Mouse (Mus musculus) left cerebral cortex, adult 18-20 months (tissue): Measurements from ENCODE around the gene Gm6020. TPM values are rescaled to one million over a fixed set of nuclear protein-coding genes. Genes with fewer than 3 reads are reported as not detected.
A peak's percentile ranks its signal among the peaks of the same experiment; 100 is the strongest.
"Not testable (repeated sequence)": the region's sequence is repeated elsewhere in the genome, so short reads cannot be mapped to it uniquely, and the experiment has no call there.

Experiments
- DNase-seq, 2 experiments: peaks; one replicate each; pipeline ENCODE4 v3.0.0; 2021 to 2022; ENCODE audit warnings: low spot score in 2 of 2, mixed read lengths in 1 of 2
- long read RNA-seq, 2 experiments: library from polyadenylated mRNA; stranded (forward); transcript quantifications; one replicate each; pipeline ENCODE4 v2.0.0; 2021
- total RNA-seq, 2 experiments: library from RNA; stranded (reverse); gene quantifications; 2 replicates each; pipeline ENCODE4 v1.2.3; 2021

Gene Gm6020
- total RNA-seq, result not detected
- long read RNA-seq, experiment 1, result 0 reads
- long read RNA-seq, experiment 2, result 0 reads

DNA sequence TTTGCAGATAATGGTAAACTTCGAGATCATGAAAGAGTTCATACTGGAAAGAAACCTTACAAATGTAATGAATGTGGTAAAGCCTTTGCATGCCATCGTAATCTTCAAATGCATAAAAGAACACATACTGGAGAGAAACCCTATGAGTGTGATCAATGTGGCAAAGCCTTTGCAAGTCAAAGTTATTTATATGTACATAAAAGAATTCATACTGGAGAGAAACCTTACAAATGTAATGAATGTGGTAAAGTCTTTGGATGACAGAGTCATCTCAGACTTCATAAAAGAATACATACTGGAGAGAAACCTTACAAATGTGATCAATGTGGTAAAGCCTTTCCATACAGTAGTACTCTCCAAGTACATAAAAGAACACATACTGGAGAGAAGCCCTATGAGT, at the start of gene Gm6020:
Gm6020 (plus strand) TSS at position 301 of the 400 bp plus-strand sequence.
- not testable (repeated sequence) for DNase-seq

DNA sequence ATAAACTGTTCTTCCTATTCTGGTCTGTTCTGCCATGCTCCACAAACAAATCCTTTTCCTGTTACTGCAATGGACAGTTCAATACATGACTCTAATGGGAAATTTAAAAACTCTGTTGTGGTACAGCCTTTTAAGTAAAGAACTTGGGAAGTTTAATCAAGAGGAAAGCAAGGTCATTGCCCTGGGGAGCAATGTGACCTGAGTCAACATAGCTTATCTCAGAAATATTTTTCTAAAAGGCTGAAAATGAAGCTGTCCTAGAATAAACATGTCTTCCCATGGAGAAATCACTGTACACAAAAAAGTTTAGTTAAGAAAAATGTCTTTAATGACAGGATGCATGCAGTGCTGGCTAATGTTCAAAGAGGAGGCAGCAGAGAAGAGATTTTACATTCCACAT, 45.0 kb upstream of the Gm6020 start:
- no peak for DNase-seq

DNA sequence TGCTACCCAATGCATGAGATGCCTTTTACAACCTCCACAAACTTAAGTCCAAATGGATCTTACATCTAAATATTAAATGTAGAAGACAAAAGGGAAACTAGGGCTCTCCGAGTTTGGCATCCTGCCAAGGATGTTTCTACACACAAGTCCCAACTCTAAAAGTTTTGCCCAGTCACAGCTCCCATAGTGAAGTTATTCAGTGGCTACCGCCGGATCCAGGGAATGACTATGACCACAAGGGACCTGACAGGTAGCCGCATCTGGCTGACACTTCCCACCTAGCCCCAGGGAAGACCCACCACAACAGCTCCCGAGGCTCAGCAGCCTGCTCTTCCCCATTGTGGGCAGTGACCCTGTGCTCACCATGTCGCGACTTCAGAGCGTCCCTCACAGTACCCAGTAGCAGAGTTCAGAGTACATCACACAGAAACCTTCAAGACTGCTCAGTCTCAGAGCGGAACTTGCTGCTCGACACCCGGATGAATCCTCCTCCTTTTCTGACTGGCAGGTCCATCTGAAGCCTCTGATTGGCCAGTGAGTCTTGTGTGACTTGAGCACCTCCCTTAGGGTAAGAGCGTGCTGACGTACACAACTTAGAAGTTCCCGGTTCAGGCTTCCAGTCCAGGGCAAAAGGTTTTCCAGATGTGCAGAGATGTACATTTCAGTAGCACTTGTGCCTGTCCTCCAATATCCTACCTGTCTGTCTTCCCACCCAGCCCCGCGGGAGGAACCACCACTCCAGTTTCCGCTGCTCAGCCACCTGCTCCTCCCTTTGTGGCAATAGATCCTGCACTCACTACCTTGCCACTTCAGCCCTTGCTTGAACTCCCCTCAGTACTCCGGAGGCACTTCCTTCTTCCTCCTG, 43.1 kb upstream of the Gm6020 start, which contains the start of gene Zfp950:
Zfp950 (minus strand) TSS at position 499 of the 865 bp plus-strand sequence.
- DNase-seq, result peak; percentile 79 to 82

DNA sequence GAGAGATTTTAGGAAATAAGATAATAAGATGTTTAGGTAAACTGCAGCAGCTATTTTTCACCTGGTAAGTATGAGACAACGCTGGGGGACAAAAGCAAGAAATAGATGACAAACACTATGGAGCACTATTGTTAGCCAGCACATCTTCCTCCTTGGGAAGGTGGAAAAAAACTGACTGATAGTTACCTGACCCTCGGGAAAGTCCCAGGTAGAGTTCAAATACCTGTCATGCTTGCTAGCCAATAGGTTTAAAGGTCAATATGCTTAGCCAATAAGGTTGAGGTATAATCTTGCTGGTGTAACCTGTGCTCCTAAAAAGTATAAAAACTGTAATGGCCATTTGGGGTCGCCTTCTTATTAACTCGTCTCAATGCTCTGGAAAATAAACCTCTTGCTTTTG, 42.4 kb upstream of the Gm6020 start:
- no peak for DNase-seq

DNA sequence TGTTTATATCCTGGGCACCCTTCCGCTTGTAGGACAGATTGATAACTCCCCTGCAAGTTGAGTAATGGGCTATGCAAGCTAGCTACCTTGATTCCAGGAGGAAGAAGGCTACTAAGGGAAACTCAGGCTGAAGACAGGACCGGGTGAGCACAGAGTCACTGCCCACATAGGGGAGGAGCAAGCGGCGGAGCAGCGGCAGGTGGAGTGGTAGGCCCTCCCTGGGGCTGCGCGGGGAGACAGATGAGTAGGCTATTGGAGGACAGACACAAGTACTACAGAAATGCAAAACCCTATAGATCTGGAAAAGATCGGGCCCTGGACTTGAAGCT, 32.4 kb upstream of the Gm6020 start:
- peak in 1 of 2 experiments; percentile 3 for DNase-seq

DNA sequence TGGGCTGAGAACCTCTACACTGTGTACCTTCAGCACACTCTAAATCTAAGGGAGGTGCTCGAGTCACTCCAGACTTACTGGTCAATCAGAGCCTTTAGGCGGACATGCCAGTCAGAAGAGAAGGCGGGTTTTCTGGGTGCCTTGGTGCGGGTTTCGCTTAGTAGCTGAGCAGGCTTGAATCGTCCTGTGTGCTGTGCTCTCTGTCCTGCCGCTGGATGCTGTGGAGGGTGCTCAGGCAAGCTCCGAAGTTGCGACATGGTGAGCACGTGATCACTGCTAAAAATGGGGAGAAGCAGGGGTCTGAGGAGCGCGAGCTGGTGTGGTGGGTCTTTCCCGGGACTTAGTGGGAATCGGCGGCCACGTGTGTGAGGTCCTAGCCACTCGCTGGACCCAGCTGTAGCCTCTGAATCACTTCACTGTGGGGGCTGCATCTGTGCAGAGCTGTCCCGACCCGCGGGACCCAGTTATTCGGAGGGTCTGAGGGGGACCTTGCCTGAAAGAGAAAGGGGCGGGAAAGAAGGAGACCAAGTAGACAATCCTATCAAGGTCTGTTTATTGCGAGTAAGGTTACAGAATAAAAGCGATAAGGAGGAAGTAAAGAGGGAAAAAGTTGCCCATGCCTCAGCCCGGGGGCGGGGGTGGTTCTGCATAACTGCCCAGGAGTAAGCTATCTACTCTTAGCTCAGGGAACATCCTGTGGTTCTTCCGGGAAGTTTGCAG, 31.8 kb upstream of the Gm6020 start:
- no peak for DNase-seq

DNA sequence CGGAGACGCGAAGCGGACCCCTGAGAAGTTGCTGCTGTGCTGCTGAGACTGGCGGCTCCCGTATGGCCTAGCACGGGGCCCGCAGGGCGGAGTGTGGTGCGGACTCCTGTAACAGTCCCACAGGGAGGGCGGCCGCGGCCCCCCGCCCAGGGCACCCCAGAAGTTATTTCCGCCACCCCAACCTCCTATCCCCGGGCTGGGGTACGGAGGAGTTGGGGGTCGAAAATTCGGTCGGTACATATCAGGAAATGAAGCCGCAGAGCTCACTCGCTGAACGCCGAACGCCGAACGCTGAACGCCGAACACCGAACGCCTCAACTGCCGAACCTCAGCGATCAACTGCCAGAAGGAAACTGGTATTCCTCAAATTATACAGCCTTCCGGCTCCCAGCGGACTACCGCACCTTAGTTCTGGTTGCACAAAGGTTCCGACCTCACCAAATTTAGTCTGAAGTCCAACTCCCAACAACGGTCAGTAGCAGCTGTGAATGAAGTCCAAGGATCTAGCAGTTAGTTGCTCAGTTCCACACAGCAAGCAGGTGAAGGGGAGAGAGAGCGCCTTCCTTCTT, 7.8 kb upstream of the Gm6020 start, which contains the start of gene Gm7102:
Gm7102 (minus strand) TSS at position 554 of the 569 bp plus-strand sequence.
- no peak for DNase-seq

DNA sequence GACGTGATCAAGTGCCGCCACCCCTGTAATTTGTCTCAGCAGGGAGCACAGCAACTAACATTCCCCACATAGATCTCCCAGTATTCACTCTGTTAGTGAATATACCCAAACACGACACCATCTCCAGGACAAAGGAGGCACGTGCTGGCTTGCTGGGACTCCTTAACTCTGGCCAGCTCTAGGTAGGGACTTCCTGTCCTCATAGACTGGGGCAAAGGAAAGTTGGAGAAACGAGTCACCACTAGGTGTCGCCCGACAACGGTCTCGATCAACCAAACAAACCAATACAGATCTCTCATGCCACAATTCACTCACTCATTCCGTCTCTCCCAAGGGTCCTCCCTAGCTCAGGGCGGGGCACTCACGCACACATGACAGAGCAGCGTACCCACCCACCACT, 15.6 kb downstream of the Gm6020 start:
- peak; percentile 85 to 86 for DNase-seq

DNA sequence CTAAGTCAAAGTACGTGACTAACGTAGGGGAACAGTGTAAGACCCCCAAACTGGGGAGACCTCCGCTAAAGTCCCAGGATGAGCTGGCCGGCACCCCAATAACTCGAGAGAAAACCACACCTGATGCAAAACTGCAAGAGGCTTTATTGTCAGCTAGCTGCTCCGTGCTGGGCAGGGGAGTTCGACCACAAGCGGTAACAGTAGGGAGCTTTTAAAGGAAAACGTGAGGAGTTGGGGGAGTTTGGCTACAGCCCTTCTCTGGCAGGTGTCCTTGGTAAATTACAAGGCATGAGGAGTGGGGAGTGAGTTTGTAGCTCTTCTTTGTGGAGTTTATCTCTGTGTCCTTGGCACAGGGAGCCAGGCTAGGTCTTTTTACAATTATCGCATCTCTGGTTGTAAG, 16.1 kb downstream of the Gm6020 start:
- peak; percentile 7 to 24 for DNase-seq

DNA sequence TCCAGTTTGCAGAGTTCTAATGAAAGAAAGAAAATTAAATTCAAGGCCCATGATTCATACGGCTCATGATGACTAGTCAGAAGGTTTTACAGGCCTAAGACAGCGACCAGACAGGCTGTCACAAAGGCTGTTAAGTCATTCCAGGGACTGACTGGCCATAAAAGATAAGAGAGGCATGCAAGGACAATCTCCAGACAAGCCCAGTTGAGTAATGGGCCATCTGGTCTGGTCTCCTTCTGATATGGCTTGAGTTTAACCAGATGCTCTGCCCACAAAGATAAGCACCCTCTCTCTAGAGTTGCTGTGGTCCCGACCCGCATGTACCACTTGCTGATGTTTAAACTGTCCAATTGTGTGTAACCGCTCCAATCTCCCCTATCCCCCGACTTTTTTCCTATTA, 23.8 kb downstream of the Gm6020 start:
- DNase-seq, result not testable (repeated sequence)

DNA sequence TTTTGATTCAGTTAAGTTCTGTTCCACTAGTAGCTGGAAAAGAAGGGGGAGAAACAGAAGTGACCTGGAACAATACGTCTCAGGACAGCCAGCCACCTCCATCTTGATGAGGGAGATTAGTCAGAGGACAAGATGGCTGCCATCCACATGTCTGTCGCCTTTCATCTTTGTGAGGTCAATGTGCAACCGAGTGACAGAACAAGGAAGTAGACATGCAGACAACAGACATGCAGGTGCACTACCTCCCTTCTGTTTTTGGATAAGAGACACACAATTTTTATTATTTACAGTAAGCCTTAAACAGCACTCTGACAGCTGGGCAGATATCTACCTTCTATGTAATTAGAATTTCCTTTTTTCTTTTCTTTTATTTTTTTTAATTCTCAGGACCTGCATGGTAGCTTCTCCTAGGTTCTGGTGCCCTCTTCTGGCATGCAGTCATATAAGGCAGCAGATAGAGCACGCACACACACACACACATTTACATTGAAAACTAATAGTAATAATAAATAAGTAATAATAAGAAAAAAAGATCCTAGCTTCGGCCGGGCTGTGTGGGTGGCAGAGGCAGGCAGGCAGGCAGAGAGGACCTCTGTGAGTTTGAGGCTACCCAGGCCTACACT, 40.1 kb downstream of the Gm6020 start:
- no peak for DNase-seq

DNA sequence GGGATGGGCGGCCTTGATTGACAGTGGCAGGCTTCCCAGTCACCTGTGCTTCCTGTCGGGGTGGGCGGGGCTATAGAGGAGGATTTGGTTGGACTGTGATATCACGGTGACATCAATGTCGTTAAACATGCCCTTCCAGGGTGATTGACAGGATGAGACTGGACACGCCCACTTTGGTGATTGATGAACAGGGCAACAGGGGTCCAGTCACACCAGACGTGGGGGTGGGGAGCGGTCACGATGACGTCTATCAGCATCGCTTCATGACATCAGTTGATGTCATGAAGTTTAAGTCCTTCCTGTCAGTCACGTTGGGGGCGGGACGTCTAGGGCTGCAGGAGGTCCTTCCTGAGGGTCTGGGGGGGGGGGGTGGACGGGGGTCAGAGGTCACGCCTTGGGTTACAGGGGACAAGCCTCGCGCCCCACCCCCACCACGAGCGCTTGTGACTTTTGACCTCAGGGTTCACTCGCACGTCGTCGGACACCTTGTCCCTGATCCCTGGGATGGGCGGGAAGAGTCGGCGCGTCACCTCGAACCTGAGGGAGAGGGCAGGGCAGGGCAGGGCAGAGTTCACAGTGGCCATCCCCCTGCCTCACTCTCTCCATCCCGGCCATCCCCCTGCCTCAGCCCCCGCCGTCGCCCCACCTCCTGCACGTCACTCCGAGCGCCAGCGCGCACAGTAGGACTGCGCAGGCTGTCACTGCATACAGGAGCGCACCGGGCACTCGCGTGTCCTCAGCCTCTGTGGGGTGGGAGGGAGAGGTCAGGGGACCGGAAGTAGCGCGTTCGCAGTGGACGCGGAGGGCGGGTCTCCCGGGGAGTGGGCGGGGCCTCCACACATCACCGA, 41.2 kb downstream of the Gm6020 start:
- DNase-seq, result no peak

DNA sequence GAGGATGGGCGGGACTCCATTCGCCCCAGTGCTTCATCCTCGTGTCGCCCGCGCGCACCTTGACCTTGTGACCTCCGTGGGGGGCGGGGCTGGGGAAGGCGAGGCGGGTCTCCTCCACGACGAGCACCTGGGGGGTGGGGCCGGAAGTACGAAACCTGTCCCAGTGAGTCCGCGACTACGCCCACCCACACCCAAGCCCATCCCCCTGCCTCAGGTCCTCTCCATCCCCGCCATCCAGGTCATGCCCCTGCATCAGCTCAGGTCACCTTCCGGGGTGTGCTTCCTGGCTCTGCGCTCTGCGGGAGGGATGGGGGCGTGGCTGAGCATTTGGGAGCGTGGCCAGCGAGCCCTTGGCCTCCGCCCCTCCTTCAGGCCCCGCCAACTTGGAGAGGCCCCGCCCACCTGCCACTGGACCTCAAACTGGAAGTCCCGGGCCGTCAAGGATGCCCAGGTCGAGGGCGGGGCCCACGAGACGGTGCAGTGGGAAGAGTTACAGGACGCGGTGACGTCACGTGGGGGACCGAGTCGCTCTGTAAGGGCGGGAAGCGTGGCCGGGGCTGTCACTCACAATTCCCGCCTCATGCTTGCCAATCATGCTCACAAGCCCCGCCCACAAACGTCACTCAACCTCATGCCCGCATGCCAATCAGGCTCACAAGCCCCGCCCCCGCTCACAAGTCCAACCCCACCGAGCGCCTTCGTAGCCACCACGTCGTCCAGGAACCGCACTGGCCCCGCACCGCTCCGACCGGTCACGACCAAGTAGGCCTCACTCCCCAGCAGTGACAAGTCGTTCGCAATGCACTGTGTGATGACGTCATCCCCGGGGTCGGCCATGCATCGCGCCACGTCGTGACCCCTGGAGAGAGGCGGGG, 42.1 kb downstream of the Gm6020 start:
- peak in 1 of 2 experiments; percentile 83 for DNase-seq

DNA sequence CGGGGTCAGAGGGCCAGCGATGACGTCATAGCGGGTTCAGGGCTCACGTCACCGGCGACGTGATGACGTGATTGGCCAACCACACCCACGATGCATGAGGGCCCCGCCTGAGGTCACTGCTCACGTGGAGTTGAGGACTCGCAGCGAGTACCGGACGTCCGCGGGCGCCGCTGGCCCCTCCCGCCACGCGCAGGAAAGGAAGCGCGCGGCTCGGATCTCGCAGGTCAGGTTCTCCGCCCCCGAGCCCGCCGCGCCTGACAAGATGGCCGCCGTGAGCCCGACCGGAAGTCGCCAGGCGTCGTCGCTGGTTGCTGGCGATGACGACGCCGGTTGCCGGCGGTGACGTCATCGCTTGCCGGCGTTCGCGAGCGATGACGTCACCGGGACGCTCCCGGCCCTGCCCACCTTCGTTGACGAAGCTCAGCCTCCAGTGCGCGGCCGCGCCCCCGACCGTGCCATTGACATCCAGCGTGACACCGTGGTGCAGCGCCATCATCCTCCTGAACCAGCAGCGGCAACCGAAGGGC, 42.8 kb downstream of the Gm6020 start:
- peak; percentile 69 to 81 for DNase-seq

DNA sequence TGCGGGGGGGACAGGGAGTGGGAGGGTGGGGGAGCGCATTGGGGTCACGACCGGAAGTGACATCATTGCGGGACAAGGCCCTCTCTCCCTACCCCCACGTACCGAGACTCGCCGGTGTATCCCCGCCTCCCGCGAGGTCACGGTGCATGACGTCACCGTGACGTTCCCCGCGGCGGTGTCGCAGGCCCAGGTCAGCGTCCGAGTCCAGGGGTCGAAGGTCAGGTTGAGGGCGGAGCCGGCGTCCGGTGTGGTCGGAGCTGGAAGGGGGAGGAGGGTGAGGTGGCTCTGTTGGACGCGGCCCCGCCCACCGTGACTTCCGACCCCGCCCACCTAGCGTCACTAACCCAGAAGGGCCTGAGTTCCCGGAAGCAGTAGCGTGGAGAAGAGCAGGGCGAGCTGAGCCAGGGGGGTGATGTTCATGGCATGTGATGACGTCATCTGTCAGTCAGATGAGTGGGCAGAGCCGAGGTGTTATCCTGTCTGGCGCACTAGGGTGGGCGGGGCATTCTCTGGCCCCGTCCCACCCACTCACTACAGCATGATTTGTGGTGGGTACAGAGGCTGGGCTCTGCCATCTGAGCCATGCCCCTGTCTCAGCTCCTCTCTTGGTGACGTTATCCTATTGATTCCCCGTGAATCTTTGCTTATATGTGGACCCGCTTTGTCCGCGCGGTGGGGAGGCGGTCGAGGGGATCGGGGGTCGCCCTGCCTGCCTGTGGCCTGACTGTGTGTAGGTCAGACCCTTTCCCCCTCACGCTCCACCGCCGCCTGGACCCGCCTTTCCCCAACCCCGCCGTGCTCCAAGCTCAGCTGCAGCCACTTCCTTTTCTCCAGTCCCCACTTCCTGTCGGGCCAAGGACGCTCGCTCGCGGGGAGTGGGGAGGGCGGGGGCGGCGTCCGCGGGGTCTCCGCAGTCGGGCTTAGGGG, 43.5 kb downstream of the Gm6020 start:
- peak; percentile 77 to 85 for DNase-seq

DNA sequence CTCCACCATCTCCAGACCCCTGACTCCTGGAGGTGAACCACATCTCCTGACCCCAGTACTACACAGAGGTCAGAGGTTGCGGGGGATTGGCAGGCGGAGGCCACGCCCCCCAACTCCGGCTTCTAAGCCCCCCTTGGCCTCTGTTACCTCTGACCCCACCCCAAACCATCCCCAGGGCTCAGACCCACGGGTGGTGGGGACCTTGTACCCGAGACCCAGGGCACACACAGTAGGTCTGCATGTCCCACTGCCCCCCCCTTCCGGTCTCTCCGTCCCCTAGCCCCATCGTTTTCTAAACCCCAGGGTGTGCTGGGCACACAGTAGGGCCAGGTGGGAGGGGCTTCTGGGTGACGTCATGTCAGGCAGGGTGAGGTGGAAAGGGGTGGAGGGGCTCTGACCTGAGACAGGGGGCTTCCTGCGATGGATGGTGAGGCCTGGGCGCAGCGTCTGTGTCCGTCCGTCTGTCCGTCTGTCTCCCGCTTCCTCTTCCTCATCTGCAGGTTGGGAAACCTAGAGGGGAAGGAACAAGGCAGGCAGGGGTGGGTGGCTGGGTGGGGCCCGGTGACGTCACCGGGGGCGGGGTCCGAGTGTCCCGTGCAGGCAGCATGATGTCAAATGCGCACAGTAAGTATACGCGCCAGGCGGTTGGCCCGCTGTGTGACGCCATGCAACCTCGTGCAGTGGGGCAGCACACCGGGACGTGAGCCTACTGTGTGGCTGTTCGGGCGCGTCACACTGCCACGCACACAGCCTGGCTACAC, 44.4 kb downstream of the Gm6020 start, which contains the start of gene Csf2ra:
Csf2ra (minus strand) TSS at position 489 of the 761 bp plus-strand sequence.
- DNase-seq, result no peak
